Mouse (Mus musculus): ENCODE results near the gene Sugct. TPM values are rescaled to one million over a fixed set of nuclear protein-coding genes. Genes with fewer than 3 reads are reported as not detected.

The Sugct gene
- total RNA-seq, 1 experiment, result 0.80 TPM

DNA sequence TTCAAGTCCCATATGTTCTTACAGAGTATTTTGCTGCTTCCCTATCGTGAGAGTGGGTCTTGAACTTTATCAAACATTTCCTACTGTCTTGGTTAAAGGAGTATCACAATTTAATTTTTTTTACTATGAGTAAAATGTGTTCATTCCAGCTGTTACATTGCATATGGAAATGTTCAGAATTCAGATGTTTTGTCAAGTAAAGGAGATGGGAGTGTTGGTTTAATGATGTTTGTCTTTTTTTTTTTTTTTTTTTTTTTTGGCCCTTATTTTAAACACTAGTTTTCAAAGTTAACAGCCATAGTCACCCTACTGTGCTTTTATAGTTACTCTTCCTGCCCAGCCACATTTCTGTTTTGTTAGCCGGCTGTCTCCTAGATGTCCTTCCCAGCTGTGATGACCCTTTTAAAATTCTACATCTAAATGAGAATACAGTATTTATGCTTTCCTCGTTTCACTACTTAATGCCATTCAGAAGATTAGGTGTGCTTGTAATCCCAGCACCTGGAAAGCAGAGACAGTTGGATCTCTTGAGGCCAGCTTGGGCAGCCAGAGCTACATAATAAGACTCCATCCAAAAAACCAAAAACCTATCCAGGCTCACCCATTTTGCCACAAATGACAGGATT lies 4.8 kb upstream of the Sugct start:
- TF ChIP-seq ZNF384 (IDR thresholded peaks at IDR 0.05; ENCODE audit: low read depth, low read length), result peak; percentile 91
- TF ChIP-seq ZC3H11A (IDR thresholded peaks at IDR 0.05; ENCODE audit: borderline replicate concordance, low read depth, low read length), result no peak
- TF ChIP-seq CHD2 (IDR thresholded peaks at IDR 0.05; ENCODE audit: low read depth, low read length), result no peak
- TF ChIP-seq HCFC1 (IDR thresholded peaks at IDR 0.05; ENCODE audit: borderline replicate concordance, insufficient read depth, low read length), result no peak
- no peak for TF ChIP-seq MAFK (IDR thresholded peaks at IDR 0.05; ENCODE audit: insufficient read depth, low read depth, low read length)
- Histone ChIP-seq H3K27ac (ENCODE audit: insufficient read depth, low read depth, low read length, poor library complexity, severe bottlenecking) (no peak overlapping the region), H3K9me3 (ENCODE audit: control insufficient read depth, insufficient read depth, low read depth, low read length) (no peaks in the 10 kb centered on the region), H3K9ac (ENCODE audit: insufficient read depth, low read depth, low read length, poor library complexity, severe bottlenecking) (no peak overlapping the region), H3K4me3 (ENCODE audit: insufficient read depth in 1 of 2, low read depth in 1 of 2, low read length in 2 of 2, poor library complexity in 1 of 2, severe bottlenecking in 1 of 2) (no peak overlapping the region), H3K36me3 (ENCODE audit: control insufficient read depth, insufficient read depth, low read length, poor library complexity, severe bottlenecking) (peaks cover 3% of the 10 kb centered on the region; the same call in 1 of the 2 replicates), H3K4me1 (ENCODE audit: control insufficient read depth in 2 of 2, insufficient read depth in 2 of 2, low read length in 2 of 2, poor library complexity in 1 of 2) (peaks cover 7 to 16% of the 10 kb centered on the region in 2 experiments)
- DNase-seq (ENCODE audit: low read depth, low spot score), result peak; percentile 21
- in situ Hi-C loops (cut with MboI; ENCODE audit: low sequenced_read_pairs in 2 of 2, unreplicated experiment in 2 of 2), result no loop called here

DNA sequence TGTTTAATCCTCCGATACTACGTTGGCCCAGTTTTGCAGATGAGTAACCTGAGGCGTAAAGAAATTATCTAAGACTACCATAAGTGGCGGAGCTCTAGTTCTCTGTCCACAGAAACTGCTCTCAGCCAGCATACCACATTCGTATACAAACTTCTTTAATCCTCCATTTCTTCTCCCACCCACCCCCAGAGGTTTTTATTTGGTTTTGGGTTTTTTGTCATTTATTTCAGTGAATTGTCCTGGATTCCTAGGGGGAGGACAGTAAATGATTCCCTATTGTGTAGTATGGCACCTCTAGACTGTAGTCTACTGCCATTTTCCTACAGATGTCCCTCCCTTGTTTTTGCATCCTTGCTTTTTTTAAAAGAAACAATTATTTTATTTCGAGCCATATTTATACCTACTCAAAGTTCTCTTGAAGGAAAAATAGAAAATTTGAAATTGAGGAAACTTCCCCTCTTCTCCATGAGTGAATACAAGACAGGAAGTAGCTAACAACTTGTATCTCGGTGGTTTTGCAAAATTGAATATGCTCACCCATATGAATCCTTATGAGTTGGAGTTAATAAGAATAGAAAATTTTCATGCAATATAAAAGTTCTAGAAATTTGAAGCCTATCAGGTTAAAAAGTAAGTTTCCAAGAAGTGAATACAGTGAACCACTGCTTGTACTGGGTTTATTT lies 686 bp upstream of the Sugct start:
- Histone ChIP-seq H3K4me1 (ENCODE audit: control insufficient read depth in 2 of 2, insufficient read depth in 2 of 2, low read length in 2 of 2, poor library complexity in 1 of 2) (peaks cover 3 to 14% of the 10 kb centered on the region in 2 experiments), H3K9me3 (ENCODE audit: control insufficient read depth, insufficient read depth, low read depth, low read length) (no peaks in the 10 kb centered on the region), H3K4me3 (ENCODE audit: insufficient read depth in 1 of 2, low read depth in 1 of 2, low read length in 2 of 2, poor library complexity in 1 of 2, severe bottlenecking in 1 of 2) (peak overlapping the region; percentile 63 to 86), H3K27ac (ENCODE audit: insufficient read depth, low read depth, low read length, poor library complexity, severe bottlenecking) (peak overlapping the region; percentile 95), H3K9ac (ENCODE audit: insufficient read depth, low read depth, low read length, poor library complexity, severe bottlenecking) (peak overlapping the region; percentile 93), H3K36me3 (ENCODE audit: control insufficient read depth, insufficient read depth, low read length, poor library complexity, severe bottlenecking) (peaks cover 3% of the 10 kb centered on the region; the same call in 1 of the 2 replicates)
- in situ Hi-C loops (cut with MboI; ENCODE audit: low sequenced_read_pairs in 2 of 2, unreplicated experiment in 2 of 2), result no loop called here
- peak; percentile 7 for DNase-seq (ENCODE audit: low read depth, low spot score)
- no peak for TF ChIP-seq ZNF384 (IDR thresholded peaks at IDR 0.05; ENCODE audit: low read depth, low read length)
- TF ChIP-seq MAFK (IDR thresholded peaks at IDR 0.05; ENCODE audit: insufficient read depth, low read depth, low read length), result no peak
- TF ChIP-seq HCFC1 (IDR thresholded peaks at IDR 0.05; ENCODE audit: borderline replicate concordance, insufficient read depth, low read length), result no peak
- no peak for TF ChIP-seq CHD2 (IDR thresholded peaks at IDR 0.05; ENCODE audit: low read depth, low read length)
- no peak for TF ChIP-seq ZC3H11A (IDR thresholded peaks at IDR 0.05; ENCODE audit: borderline replicate concordance, low read depth, low read length)

DNA sequence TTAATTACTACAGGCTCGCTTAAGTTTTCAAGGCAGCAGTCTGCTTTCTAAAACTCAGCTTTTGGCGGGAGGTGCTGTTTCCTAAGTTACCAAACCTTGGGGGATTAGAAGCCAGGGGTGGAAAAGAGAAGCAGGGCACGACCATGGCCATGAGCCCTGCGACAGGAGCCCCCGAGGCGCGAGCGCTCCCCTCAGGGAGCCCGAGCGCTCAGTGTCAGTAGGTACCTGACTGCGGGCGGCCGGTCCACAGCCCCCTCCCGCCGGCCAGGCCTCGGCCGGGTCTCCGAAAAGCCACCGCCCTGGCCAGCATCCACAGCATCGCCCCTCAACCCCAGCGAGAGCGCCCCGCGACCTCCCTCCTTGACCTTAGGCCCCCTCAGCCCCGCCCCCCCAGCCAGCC lies 939 bp downstream of the Sugct start:
- peaks cover 0 to 8% of the 10 kb centered on the region in 2 experiments; a peak in 1 of 4 replicates for H3K4me1 ChIP-seq (ENCODE audit: control insufficient read depth in 2 of 2, insufficient read depth in 2 of 2, low read length in 2 of 2, poor library complexity in 1 of 2)
- H3K27ac ChIP-seq (ENCODE audit: insufficient read depth, low read depth, low read length, poor library complexity, severe bottlenecking), result peak overlapping the region; percentile 77
- peak overlapping the region; percentile 93 to 96 for H3K4me3 ChIP-seq (ENCODE audit: insufficient read depth in 1 of 2, low read depth in 1 of 2, low read length in 2 of 2, poor library complexity in 1 of 2, severe bottlenecking in 1 of 2)
- no peaks in the 10 kb centered on the region for H3K9me3 ChIP-seq (ENCODE audit: control insufficient read depth, insufficient read depth, low read depth, low read length)
- peak; percentile 17 for DNase-seq (ENCODE audit: low read depth, low spot score)
- H3K9ac ChIP-seq (ENCODE audit: insufficient read depth, low read depth, low read length, poor library complexity, severe bottlenecking), result peak overlapping the region; percentile 94
- in situ Hi-C loops (cut with MboI; ENCODE audit: low sequenced_read_pairs in 2 of 2, unreplicated experiment in 2 of 2), result no loop called here
- TF ChIP-seq ZNF384 (IDR thresholded peaks at IDR 0.05; ENCODE audit: low read depth, low read length) (no peak), HCFC1 (IDR thresholded peaks at IDR 0.05; ENCODE audit: borderline replicate concordance, insufficient read depth, low read length) (no peak), ZC3H11A (IDR thresholded peaks at IDR 0.05; ENCODE audit: borderline replicate concordance, low read depth, low read length) (no peak), CHD2 (IDR thresholded peaks at IDR 0.05; ENCODE audit: low read depth, low read length) (no peak), MAFK (IDR thresholded peaks at IDR 0.05; ENCODE audit: insufficient read depth, low read depth, low read length) (no peak)
- peaks cover 3% of the 10 kb centered on the region; the same call in 1 of the 2 replicates for H3K36me3 ChIP-seq (ENCODE audit: control insufficient read depth, insufficient read depth, low read length, poor library complexity, severe bottlenecking)

DNA sequence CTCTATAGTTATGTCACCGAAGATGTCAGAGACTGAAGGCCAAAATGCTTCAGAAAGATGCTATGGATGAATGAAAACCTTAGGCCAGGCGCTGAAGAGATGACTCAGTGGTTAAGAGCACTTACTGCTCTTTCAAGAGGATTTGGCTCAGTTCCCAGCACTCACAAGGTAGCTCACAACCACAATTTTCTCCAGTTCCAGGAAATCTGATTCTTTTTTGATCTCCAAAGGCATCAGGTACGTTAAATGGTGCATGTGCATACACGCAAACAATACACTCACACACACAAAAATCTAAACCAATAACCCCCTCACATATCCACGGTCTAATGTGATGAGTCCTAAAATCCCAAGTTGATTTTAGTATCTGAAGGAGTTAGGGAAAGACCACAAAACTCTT lies 1.5 kb downstream of the Sugct start:
- TF ChIP-seq CHD2 (IDR thresholded peaks at IDR 0.05; ENCODE audit: low read depth, low read length) (no peak), HCFC1 (IDR thresholded peaks at IDR 0.05; ENCODE audit: borderline replicate concordance, insufficient read depth, low read length) (no peak), ZC3H11A (IDR thresholded peaks at IDR 0.05; ENCODE audit: borderline replicate concordance, low read depth, low read length) (no peak), ZNF384 (IDR thresholded peaks at IDR 0.05; ENCODE audit: low read depth, low read length) (no peak), MAFK (IDR thresholded peaks at IDR 0.05; ENCODE audit: insufficient read depth, low read depth, low read length) (no peak)
- Histone ChIP-seq H3K27ac (ENCODE audit: insufficient read depth, low read depth, low read length, poor library complexity, severe bottlenecking) (no peak overlapping the region), H3K36me3 (ENCODE audit: control insufficient read depth, insufficient read depth, low read length, poor library complexity, severe bottlenecking) (peaks cover 3% of the 10 kb centered on the region; the same call in 1 of the 2 replicates), H3K4me3 (ENCODE audit: insufficient read depth in 1 of 2, low read depth in 1 of 2, low read length in 2 of 2, poor library complexity in 1 of 2, severe bottlenecking in 1 of 2) (peak overlapping the region in 1 of 2 experiments; percentile 93; a peak in 2 of 4 replicates), H3K9ac (ENCODE audit: insufficient read depth, low read depth, low read length, poor library complexity, severe bottlenecking) (no peak overlapping the region), H3K4me1 (ENCODE audit: control insufficient read depth in 2 of 2, insufficient read depth in 2 of 2, low read length in 2 of 2, poor library complexity in 1 of 2) (peaks cover 0 to 4% of the 10 kb centered on the region in 2 experiments; a peak in 1 of 4 replicates), H3K9me3 (ENCODE audit: control insufficient read depth, insufficient read depth, low read depth, low read length) (no peaks in the 10 kb centered on the region)
- peak; percentile 9 for DNase-seq (ENCODE audit: low read depth, low spot score)
- in situ Hi-C loops (cut with MboI; ENCODE audit: low sequenced_read_pairs in 2 of 2, unreplicated experiment in 2 of 2), result no loop called here
